Comparison of ENCODE assay signal across 8 mouse cellular contexts in genomic region chr7:16272681-16273080, GRCm38 (mm10). TPM values are rescaled to one million over a fixed set of nuclear protein-coding genes. Genes with fewer than 3 reads are reported as not detected.
DNase-seq lines count a peak whose midpoint lies in the region; ATAC-seq lines count a peak whose summit lies in the region.

No protein-coding gene starts in this region.

- ATAC-seq in hindbrain, embryonic 13.5 days (ENCODE audit: low FRiP score): peak; percentile 74

- peaks cover 39% of the 10 kb centered on the region for H3K4me1 ChIP-seq in hindbrain, embryonic 13.5 days (replicated peaks)

- H3K9ac ChIP-seq in hindbrain, embryonic 13.5 days: peak overlapping the region; percentile 90

- no peaks in the 10 kb centered on the region for H3K9me3 ChIP-seq in hindbrain, embryonic 13.5 days

- 0% methylated on average over 38 of the region's 46 CpGs for WGBS in hindbrain, embryonic 13.5 days

- peak overlapping the region; percentile 81 for H3K4me3 ChIP-seq in hindbrain, embryonic 13.5 days

- peaks cover 16% of the 10 kb centered on the region; the same call in 1 of the 2 replicates for H3K27me3 ChIP-seq in hindbrain, embryonic 13.5 days

- H3K36me3 ChIP-seq in hindbrain, embryonic 13.5 days: peaks cover 29% of the 10 kb centered on the region

- H3K27ac ChIP-seq in hindbrain, embryonic 13.5 days: peak overlapping the region; percentile 96

- peak overlapping the region; percentile 84 for H3K4me2 ChIP-seq in hindbrain, embryonic 13.5 days

- DNase-seq in NIH3T3 (ENCODE audit: low read depth): peak; percentile 82
- peak; percentile 76 for DNase-seq in cerebellum, adult 8-10 months
- DNase-seq in forelimb bud, embryonic 11.5 days (ENCODE audit: low read depth, low spot score): peak; percentile 45
- peak; percentile 52 to 59 for DNase-seq in layer of hippocampus, postnatal 36 days
- peak; percentile 81 for DNase-seq in lung, postnatal 10 days
- peak; percentile 76 for DNase-seq in ovary, postnatal 36 days (ENCODE audit: low spot score)
- DNase-seq in thymus, postnatal 25 days: peak; percentile 56

RNA-seq across cellular contexts. Expression of gene Inafm1, which starts 0.7 kb away (rescaled TPM):
- polyA plus RNA-seq in hindbrain, embryonic 13.5 days (2015; fragmentation: Nextera tagmentation; extraction: Ambion mirVana): 33.4 and 33.8 TPM in 2 replicates
- 10 to 100 TPM; 31.2 to 33.0 TPM for total RNA-seq in layer of hippocampus, postnatal 36 days (2021)

RNA-seq across cellular contexts. Expression of gene C5ar1, which starts 13.3 kb away (rescaled TPM):
- polyA plus RNA-seq in hindbrain, embryonic 13.5 days (2015; fragmentation: Nextera tagmentation; extraction: Ambion mirVana): 1.7 and 2.3 TPM in 2 replicates
- total RNA-seq in layer of hippocampus, postnatal 36 days (2021): 1 to 10 TPM in 1 of 2 experiments, under 1 TPM in 1; 0.62 to 1.9 TPM

RNA-seq across cellular contexts. Expression of gene Ccdc9, which starts 13.9 kb away (rescaled TPM):
- polyA plus RNA-seq in hindbrain, embryonic 13.5 days (2015; fragmentation: Nextera tagmentation; extraction: Ambion mirVana): 23.9 and 27.9 TPM in 2 replicates
- 10 to 100 TPM; 69.0 to 77.7 TPM for total RNA-seq in layer of hippocampus, postnatal 36 days (2021)

RNA-seq across cellular contexts. Expression of gene C5ar2, which starts 28.7 kb away (rescaled TPM):
- 0.08 and 0.14 TPM in 2 replicates for polyA plus RNA-seq in hindbrain, embryonic 13.5 days (2015; fragmentation: Nextera tagmentation; extraction: Ambion mirVana)
- total RNA-seq in layer of hippocampus, postnatal 36 days (2021): under 1 TPM; 0.35 to 0.60 TPM

RNA-seq across cellular contexts. Expression of gene Bbc3, which starts 35.5 kb away (rescaled TPM):
- polyA plus RNA-seq in hindbrain, embryonic 13.5 days (2015; fragmentation: Nextera tagmentation; extraction: Ambion mirVana): 24.0 and 24.2 TPM in 2 replicates
- 10 to 100 TPM; 11.3 to 13.0 TPM for total RNA-seq in layer of hippocampus, postnatal 36 days (2021)

Comparison
In these comparisons a context has a peak if more than half of its experiments do, and no peak if none do; other contexts are left out.
1. Peak in every context shown above with its lines: DNase-seq, ATAC-seq, H3K4me3 ChIP-seq and H3K27ac ChIP-seq.